Mouse (Mus musculus) layer of hippocampus, adult 9-10 months (tissue): ENCODE measurements at regions not wholly inside any gene's neighbourhood (a gene's known extent, or its start where the extent isn't known, plus 50 kb on each side); places are given as distances from the start of the nearest gene placed in this dataset.

Source experiments
- DNase-seq: peaks from one replicate; pipeline ENCODE4 v3.0.0; 2022; ENCODE audit warnings: low spot score

DNA sequence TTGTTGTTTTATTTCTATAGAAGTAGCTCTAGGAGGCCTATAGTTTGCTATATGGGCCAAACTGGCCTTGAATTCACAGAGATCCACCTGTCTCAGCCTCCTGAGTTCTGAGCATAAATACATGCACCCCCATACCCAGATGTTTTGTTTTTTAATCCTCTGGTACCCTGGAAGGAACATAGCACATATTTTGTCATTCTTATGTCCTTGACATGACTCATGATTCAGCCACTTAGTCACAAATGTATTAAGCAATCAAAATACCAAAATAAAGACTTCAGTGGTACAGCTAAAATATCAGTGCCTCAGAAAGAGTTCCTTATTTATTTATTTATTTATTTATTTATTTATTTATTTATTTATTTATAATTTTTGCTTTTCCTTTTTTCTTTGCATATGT, 1428.3 kb downstream of the Gsdmc2 start:
- no peak for DNase-seq

DNA sequence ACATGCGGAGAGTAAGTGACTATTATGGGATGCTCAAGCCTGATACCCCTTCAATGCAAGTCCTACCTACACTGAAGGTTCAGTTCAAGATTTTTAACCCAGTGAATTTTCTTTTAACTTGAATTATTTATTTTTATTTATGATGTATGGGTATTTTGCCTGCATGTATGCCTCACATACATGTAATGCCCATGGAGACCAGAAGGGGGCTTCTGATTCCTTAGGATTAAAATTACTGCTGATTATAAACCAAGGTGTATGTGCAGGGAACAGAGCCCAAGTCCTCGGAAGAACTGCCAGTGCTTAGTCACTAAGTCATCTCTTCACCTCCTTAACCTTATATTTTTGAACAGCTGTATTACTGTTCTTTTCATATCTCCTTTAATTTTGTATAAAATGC, 1431.3 kb downstream of the Gsdmc2 start:
- DNase-seq = no peak

DNA sequence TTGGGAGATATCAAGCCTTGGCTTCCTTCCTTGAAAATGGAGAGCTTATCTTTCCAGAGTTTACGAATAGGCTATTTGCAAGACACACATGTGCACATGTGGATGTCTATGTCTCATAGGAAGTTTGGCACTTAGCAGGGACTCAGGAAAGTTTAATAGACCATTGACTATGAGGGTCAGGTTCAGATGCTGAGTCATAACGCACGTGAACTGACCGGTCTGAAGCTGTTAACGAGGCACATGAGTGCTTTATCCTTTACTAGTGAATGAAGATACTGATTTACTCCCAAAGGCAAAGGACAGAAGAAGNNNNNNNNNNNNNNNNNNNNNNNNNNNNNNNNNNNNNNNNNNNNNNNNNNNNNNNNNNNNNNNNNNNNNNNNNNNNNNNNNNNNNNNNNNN, 1442.8 kb downstream of the Gsdmc2 start:
- no peak for DNase-seq

DNA sequence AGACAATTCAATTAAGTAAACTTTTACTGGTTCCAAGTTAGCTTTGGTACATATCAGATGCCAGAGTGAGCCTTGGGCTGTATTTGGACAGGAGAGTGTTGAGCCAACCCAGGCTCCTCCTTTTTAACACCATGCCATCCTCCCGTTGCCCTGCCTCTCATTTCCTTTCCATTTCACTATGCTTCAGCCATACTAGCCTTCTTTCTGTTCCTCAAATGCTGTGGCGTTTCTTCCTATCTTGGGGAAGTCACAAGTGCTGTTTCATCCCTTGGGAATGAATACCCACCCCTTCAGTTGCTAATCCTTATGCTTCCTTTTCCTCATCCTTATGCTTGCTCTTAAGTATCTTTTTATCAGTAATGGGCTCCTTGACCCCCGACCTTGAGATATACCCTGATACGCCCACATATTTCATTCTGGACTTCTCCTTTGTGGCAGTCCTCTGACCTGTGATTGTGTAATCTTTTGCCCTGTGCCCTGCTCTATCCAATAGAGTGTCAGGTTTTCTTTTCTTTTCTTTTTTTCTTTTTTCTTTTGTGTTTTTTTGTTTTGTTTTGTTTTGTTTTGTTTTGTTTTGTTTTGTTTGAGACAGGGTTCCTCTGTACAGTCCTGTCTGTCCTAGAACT, 1443.9 kb downstream of the Gsdmc2 start:
- no peak for DNase-seq

DNA sequence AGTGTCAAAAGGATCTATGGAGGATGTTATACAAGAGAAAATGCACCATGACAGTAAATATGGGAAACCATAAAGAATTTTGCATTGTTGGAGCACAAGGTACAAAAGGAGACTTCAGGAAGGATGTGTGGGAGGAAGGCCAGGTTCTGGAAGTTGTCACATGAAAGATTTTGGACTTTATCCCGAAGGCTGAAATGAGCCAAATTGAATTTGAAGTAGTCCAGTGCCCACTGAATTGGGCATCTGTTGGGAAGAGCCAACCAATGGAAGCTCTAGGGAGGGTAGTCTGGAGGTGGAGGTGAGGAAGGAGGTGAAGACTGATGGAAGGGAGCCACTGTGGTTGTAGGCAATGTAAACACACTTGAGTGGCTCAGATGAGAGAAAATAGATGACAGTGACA, 1445.6 kb downstream of the Gsdmc2 start:
- DNase-seq = no peak

DNA sequence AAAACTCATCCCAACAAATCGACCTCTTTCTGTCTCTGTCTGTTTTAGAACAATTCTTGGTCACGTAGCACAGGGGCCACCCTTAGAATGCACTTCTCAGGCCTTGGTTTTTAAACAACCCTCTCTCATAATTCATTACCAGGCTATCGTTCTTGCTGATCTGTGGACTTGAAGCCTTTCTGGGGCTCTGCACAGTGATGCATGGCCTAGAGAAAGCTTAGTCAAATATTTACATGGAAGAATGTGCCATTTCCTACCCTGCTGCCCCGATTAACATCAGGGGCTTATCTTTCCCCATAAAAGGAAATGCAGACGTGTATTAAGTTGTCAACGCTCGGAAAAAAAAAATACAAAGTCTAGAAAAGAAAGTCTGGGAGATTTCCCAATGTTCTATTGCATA, 1448.0 kb downstream of the Gsdmc2 start:
- no peak for DNase-seq

DNA sequence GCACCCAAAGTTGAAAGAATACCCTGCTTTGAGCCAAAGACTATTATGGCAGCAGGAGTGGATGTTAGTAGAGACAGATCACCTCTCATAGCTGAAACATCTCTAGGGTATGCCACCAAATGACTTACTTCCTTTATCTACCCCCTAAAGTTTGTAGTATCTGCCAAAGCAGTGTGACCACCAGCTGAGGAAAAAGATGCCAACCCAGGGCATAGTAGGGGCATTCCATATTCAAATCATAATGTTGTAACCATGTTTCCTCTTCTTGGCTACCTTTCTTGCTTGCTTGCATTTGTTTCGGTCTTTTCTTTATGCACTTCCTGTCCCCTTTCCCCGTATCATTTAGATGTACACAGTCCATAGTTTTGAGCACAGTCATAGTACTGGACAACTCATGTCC, 1449.6 kb downstream of the Gsdmc2 start:
- DNase-seq = no peak

DNA sequence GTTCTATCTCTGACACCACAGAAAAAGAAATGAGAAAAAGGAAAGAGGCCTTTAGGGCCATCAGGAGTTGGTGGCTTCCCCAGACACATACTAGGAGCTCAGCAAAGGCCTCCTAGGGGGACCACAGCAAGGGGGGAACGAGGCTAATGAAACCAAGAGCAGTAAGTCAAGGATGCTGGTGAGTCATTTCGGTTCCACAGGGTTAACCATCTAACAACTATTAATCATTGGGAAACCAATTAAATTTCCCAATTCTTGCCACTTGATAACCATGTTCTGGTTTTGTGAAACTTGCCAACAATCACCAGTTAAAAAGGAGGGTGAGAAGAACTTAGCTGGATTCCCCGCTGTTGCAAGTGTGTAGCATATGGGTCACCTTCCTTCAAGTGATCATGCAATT, 1451.6 kb downstream of the Gsdmc2 start:
- DNase-seq = no peak

DNA sequence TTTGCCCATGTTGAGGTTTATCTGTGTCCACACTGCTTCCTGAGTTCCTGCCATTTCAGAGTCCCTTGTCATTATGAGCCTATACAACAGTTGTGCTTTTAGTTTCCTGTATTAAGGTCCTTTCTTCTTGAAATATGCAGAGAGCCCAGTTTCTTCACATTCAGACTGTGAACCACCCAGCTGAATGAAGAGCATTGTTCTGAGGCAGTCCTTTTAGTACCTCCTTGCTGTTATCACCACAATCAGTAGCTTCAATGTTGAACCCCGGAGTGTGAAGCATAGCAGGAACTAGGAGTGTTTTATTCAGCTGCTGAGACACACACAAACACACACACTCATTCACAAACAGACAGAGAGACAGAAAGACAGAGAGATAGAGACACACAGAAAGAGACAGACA, 1452.1 kb downstream of the Gsdmc2 start:
- DNase-seq = no peak

DNA sequence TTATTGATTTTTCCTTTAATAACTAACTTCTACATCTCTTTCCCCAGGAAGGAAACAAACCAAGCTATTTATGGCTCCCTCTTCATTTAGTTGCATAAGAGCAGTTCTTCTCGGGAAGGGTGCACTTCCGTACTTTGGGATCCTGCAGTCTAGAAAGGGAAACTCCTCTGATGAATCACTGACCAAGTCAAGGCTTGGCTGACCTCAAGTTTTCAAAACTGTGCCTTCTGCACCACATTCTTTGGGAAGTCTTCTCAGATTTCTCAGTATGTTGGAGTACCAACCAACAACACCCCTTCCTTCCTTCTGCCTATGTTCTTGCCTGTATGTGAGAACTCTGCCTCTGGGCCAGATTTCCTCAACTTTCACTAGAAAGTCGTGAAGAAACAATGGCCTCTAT, 1452.6 kb downstream of the Gsdmc2 start:
- no peak for DNase-seq

DNA sequence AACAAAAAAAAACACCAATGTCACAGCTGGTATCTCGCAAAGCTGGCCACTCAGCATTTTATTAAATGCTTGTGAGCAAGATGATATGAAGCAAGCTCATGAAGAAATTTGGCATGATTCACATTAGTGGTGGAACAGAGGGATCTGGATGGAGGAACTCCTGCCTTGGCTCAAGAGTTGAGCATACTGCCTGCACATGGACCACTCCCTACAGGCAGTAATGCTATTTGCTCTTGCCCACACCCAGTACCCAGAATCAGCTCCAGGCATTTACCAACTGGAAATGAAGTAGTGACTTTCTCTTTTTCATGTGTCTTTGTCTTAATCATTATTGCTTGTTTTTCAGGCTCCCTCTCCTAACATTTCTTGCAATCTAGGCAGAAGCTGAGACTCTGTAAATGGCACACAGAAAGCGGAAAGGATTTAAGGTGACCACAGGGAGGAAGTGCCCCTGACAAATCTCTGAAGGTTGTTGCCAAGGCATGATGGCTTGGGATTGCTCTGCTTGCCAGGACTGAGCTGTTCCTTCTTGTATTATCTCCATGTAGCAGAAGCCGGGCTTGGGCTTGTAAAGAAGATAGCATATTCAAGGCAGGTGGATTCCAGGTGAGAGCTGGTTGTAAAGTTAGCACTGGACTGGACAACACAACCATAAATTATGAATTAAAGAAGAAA, 1455.4 kb downstream of the Gsdmc2 start:
- DNase-seq = no peak

DNA sequence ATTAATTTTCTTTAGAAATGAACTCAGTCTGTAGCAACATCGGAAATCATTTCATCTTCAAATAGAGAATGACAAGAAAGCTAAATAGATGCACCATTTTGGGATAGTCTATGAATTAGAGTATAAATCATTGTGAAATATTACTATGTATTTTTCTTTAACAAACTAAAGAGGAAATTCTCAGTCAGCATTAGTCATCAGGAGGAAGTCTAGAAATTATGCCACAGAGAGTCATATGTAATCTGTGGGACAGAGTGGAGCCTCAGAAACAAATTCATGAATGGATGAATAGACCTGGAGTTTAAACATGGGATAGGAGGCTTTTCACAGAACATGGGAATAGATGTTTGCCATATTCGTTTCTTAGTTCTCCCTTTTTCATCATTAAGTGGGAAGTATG, 1459.4 kb upstream of the A1bg start:
- DNase-seq = no peak

DNA sequence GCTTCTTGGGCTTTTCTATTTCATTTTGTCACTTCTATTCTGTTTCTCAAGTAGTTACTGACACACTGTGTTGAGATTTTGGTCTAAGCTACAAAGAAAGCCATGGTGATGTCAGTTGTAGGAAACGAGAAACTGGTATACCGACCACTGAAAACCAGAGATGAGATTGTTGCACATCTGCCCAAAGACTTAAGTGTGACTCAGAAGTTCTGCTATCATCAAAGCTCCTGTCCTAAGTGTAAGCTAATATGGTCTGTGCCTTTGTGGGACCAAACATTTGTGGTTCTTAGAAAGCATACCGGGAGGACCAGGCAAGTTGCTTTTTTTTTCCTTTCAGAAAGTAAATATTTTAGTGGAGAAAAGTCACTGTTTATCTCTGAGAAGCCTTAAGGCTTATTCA, 1451.8 kb upstream of the A1bg start:
- no peak for DNase-seq

DNA sequence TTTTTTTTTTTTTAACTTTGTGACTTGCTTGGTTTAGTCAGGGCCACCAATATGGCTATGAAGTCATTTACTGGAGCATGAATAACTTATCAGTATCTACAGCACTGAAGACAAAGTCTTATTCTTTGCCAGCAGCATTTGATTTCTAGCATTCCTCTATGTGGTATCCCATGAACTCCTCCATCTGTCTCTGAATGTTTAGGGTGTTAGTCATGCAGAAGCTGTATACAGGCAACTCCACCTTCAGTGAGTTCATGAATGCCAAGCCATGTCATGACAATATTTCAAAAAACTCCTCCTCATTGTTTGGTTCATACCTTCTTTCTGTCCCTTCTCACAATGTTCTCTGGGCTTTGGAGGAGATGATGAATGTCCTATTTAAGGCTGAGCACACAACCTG, 1438.4 kb upstream of the A1bg start:
- no peak for DNase-seq

DNA sequence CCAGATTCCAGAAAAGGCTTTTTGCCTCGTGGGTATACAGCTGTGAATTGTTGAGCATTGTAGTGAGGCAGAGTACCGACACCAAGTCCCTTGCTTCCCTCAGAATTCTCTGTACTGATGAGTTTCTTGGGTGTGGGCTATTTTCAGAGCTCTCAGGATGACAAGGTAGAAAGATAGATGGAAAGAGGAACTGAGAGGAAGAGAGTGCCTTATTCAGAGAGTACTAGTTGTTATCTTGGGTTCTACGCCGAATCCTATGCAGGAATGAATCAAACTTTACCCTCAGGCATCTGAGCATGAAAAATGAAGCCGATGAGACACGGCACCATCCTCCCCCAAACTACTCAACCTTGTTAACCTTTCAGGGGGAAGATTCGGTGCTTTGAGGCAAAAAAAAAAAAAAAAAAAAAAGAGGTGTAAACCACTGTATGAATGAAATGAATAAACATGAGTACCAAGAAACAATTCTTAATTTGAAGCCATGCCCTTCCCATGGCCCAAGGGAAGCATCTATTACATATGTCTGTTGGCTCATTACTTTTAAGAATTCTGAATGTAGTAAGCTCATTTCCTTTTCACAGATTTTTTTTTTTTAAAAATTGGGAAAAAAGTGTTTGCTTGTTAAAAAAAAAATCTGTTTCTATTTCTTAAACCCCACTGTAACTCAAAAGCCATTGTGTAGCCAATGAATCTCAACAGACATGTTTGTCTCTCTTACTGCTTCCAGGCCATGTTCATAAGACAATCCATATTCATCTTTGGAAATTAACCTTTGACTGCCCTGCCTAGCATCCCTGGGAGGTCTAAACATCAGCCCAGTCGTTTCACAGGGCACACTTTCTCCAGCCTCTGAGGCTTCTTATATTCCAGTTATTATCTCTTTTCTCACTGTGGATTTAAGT, 1435.8 kb upstream of the A1bg start:
- DNase-seq = no peak

DNA sequence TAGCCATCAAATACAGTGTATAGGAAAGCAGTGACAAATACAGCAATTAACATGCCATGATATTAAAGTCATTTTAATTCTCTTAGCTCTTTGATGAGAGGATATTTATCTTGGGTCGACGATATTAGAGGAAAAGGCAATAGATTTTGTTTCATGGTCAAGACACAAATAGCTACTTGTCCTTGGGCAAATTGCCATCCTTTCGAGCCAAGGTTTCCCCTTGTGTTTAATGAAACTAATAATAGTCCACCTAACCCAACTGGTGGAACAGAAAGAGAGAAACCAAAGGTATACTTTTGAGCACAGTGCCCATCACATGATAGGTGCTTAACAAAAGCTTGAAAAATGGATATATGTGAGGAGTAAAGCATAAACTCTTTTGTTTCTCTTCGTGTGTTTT, 1431.0 kb upstream of the A1bg start:
- no peak for DNase-seq

DNA sequence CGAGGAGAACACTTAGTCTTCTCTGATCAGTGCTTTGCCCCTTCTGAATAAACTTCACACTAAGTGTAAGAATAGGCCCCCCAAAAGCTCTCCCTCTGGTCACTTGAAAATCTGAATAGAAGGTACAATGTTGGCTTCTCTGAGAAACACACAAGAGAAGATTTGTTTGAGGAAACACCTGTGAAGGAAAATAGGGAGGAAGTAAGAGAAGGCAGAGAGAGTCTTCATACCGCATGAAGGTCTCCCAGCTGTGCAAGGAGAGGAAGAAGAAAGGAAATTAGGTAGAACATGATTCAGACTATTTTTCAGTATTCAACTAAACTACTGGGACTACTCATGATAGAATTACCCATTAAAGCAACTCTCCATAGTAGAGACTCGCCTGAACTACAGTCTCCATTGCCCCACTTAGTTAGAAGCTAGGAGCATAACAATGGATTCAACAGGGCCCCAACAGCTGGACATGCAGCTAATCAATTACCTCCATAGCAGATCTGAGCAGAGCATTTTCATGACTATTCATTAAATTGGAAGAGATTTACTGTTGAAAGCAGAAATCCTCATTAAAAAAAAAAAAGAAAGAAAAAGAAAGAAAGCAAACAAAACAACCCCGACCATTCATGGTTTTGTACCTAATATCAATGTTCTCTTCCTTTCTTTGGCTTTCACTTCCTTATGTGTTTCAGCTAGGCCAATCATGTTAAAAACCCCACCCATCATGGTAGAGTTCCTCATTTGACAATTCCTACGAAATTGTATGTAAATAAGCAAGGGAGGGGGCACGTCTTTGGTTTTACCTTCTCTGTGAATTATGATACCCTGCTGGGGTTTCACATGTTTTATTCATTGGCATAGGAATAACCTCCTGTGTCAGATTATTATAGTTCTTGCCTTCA, 1428.3 kb upstream of the A1bg start:
- no peak for DNase-seq

DNA sequence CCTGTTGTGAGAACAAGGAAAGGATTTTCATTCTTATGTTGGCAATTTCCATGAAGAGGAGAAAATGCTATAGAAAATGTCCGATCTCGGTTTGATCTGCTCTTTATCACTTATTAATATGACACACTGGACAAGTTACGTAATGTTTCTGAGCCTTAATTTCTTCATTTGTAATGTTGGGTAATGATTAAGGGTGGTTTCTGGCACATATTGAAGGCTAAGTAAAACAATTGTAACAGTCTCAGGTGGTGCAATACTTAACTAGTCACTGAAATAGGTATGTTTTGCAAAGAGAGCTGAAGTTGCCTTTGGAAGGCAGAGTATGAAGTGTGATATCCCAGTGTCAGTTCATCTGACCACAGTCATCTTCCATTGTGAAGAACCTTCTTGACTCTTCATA, 1427.2 kb upstream of the A1bg start:
- DNase-seq = no peak

DNA sequence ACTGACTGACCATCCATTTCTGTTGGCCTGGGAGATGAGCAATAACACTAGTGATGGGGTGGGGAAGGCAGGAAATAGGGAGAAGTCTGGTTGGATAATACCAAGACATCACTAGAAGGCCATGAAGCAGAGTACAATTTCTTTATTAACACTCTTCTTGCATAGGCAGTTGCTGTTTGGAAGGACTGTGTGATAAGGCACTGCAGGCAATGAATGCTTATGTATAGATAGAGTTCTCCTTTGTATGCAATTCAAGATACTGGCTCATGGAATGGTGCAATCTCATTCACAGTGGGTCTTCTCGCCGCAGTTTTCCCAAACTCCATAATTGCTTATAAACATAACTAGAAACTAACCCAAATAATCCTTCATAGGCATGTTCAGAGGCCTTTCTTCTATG, 1426.1 kb upstream of the A1bg start:
- DNase-seq = no peak

DNA sequence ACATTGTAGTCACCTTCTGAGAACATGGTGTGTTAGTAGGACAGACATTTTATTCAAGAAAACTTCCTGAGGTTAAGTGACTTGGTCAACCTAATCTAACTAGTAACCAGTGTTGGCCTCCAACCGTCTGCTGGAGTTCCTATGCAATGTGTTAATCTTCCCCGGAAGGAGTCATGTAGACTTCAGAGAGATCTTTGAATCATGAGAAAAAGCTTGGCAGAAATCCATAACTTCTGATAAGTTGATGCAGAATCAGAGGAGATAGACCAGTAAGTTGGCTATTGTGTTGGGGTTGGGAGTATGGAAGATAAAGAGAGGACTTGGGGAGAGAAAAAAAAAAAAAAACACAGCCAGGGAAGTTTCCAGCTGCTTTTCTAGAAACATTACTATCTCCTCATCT, 1424.9 kb upstream of the A1bg start:
- DNase-seq = no peak

DNA sequence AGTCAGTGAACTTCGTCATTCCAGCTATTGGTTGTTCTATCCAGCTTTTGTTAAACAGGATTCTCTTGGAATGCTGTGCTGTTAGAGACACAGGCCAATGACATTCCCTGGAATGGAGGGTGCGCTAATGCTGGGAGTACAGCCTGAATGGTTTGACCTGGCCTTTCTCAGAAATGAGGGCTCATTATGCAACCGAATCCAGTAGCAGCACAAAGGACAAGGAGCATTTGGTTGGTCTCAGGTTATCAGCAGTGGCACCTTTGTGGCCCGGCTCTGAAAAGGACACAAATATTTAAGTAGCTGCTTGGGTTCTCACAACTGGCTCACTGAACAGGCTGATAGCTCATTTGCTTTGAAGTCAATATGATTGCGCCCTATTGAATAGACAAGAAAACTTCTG, 1423.1 kb upstream of the A1bg start:
- no peak for DNase-seq
